Mouse (Mus musculus) CH12.LX (cell line): ENCODE results near the gene Tas2r104. TPM values are rescaled to one million over a fixed set of nuclear protein-coding genes. Genes with fewer than 3 reads are reported as not detected.

ENCODE experiments used
- DNase-seq: peaks from one replicate; pipeline ENCODE4 v3.0.0-alpha.2; 2013; ENCODE audit errors: extremely low read depth
- H3K27ac ChIP-seq: 2 replicates; pipeline ENCODE4 v1.5.1; 2012; ENCODE audit warnings: low read depth, mild to moderate bottlenecking, control low read depth, moderate library complexity; ENCODE audit not compliant: insufficient read depth
- H3K27me3 ChIP-seq: replicated peaks from 2 replicates; pipeline ENCODE3; 2012; ENCODE audit warnings: inconsistent platforms
- H3K36me3 ChIP-seq, 2 experiments: replicated peaks in 1 of 2; 2 replicates each; pipeline versions ENCODE3 to v1.6.1; 2012; ENCODE audit warnings: inconsistent platforms in 1 of 2, low read length in 1 of 2, mild to moderate bottlenecking in 1 of 2, mixed read lengths in 1 of 2, moderate library complexity in 1 of 2; ENCODE audit not compliant: control insufficient read depth in 1 of 2, insufficient read depth in 1 of 2
- H3K4me1 ChIP-seq, 2 experiments: 2 replicates each; pipeline ENCODE4 v1.6.1; 2012; ENCODE audit warnings: inconsistent platforms in 1 of 2, moderate library complexity in 1 of 2; ENCODE audit not compliant: insufficient read depth in 2 of 2, control insufficient read depth in 1 of 2
- H3K4me2 ChIP-seq: 2 replicates; pipeline ENCODE4 v1.6.1; 2012; ENCODE audit warnings: low read depth, mild to moderate bottlenecking, control low read depth; ENCODE audit not compliant: poor library complexity, insufficient read depth, severe bottlenecking
- H3K4me3 ChIP-seq, 3 experiments: fragments of 150-350 bp in 1 of 3; sonication (generic) in 1 of 3; replicated peaks in 1 of 3; 2 replicates each; pipeline versions ENCODE3 to v1.5.1; 2011 to 2012; ENCODE audit warnings: low read depth in 2 of 3, low read length in 2 of 3, mild to moderate bottlenecking in 2 of 3, moderate library complexity in 2 of 3, control low read depth in 1 of 3, improper control_type of control experiment in 1 of 3, inconsistent platforms in 1 of 3, mixed read lengths in 1 of 3; ENCODE audit not compliant: poor library complexity in 1 of 3
- H3K79me2 ChIP-seq: replicated peaks from 2 replicates; pipeline ENCODE4 v1.6.1; 2012; ENCODE audit warnings: mild to moderate bottlenecking, moderate library complexity; ENCODE audit not compliant: control insufficient read depth, poor library complexity, insufficient read depth, severe bottlenecking; ENCODE audit errors: extremely low read depth
- H3K9ac ChIP-seq: 2 replicates; pipeline ENCODE4 v1.6.1; 2012; ENCODE audit warnings: low read depth, mild to moderate bottlenecking, control low read depth, moderate library complexity; ENCODE audit not compliant: insufficient read depth
- H3K9me3 ChIP-seq: replicated peaks from 2 replicates; pipeline ENCODE3; 2012; ENCODE audit warnings: low read length, inconsistent platforms, mixed read lengths
- BHLHE40 ChIP-seq: IDR thresholded peaks from 2 replicates; pipeline ENCODE4 v1.6.1; 2011; ENCODE audit warnings: mild to moderate bottlenecking, low read depth, low read length, improper control_type of control experiment
- CHD1 ChIP-seq: IDR thresholded peaks from 2 replicates; pipeline ENCODE4 v1.6.1; 2012; ENCODE audit warnings: low read depth, low read length, improper control_type of control experiment, inconsistent platforms
- CTCF ChIP-seq, 2 experiments: IDR thresholded peaks in 1 of 2; conservative IDR thresholded peaks in 1 of 2; 2 replicates each; pipeline ENCODE4 v1.5.1; 2011 to 2012; ENCODE audit warnings: low read depth in 2 of 2, low read length in 2 of 2, improper control_type of control experiment in 1 of 2, inconsistent platforms in 1 of 2, mild to moderate bottlenecking in 1 of 2, moderate library complexity in 1 of 2
- GABPA ChIP-seq: IDR thresholded peaks from 2 replicates; pipeline ENCODE4 v1.6.1; 2012; ENCODE audit warnings: low read depth, low read length, improper control_type of control experiment, inconsistent platforms; ENCODE audit not compliant: insufficient replicate concordance
- IRF4 ChIP-seq: IDR thresholded peaks from 2 replicates; pipeline ENCODE4 v1.6.1; 2014; ENCODE audit warnings: low read depth, mild to moderate bottlenecking, inconsistent platforms, low read length, improper control_type of control experiment
- JUN ChIP-seq: IDR thresholded peaks from 2 replicates; pipeline ENCODE4 v1.6.1; 2011; ENCODE audit warnings: low read depth, mild to moderate bottlenecking, low read length, improper control_type of control experiment, moderate library complexity; ENCODE audit not compliant: insufficient read depth
- MYC ChIP-seq: IDR thresholded peaks from 2 replicates; pipeline ENCODE4 v1.6.1; 2011; ENCODE audit warnings: low read depth, mild to moderate bottlenecking, improper control_type of control experiment, low read length
- NELFE ChIP-seq: IDR thresholded peaks from 2 replicates; pipeline ENCODE4 v1.6.1; 2011; ENCODE audit warnings: low read depth, low read length, improper control_type of control experiment
- PAX5 ChIP-seq: IDR thresholded peaks from 2 replicates; pipeline ENCODE4 v1.6.1; 2012; ENCODE audit warnings: low read length, inconsistent platforms, mixed read lengths
- POLR2AphosphoS2 ChIP-seq: IDR thresholded peaks from 2 replicates; pipeline ENCODE4 v1.6.1; 2011; ENCODE audit warnings: low read depth, low read length, improper control_type of control experiment
- RAD21 ChIP-seq: IDR thresholded peaks from 2 replicates; pipeline ENCODE4 v1.6.1; 2011; ENCODE audit warnings: low read depth, mild to moderate bottlenecking, low read length, improper control_type of control experiment, moderate library complexity
- SMC3 ChIP-seq: IDR thresholded peaks from 2 replicates; pipeline ENCODE4 v1.6.1; 2011; ENCODE audit warnings: low read depth, low read length, improper control_type of control experiment
- TBP ChIP-seq: conservative IDR thresholded peaks from 2 replicates; pipeline ENCODE4 v1.6.1; 2011; ENCODE audit warnings: low read depth, low read length, improper control_type of control experiment
- USF2 ChIP-seq: conservative IDR thresholded peaks from 2 replicates; pipeline ENCODE4 v1.6.1; 2011; ENCODE audit warnings: low read depth, low read length, improper control_type of control experiment
- dilution Hi-C: fragments of 300-500 bp; cut with MboI; formaldehyde crosslinking; loops from 2 replicates; pipeline ENCODE4 v1.14.3; 2020; ENCODE audit warnings: low sequenced_read_pairs; ENCODE audit not compliant: extremely low pct_unique_long_range_greater_than_20kb, extremely low pct_ligation_motif_present
- in situ Hi-C: fragments of 300-500 bp; cut with MboI; formaldehyde crosslinking; loops from 3 replicates; pipeline ENCODE4 v1.14.3; 2019; ENCODE audit warnings: low sequenced_read_pairs, low pct_ligation_motif_present, low pct_unique_long_range_greater_than_20kb, mixed read lengths
- polyA plus RNA-seq: library from polyadenylated mRNA; unstranded; fragments of >175 nt; gene quantifications from 2 replicates; pipeline ENCODE4 v1.2.1, GENCODE M21; 2012; ENCODE audit warnings: low read depth; ENCODE audit not compliant: insufficient read length
- total RNA-seq, 2 experiments: library from RNA; depleted of rRNA; stranded (reverse); fragments of 300-350 nt in 1 of 2; fragments of >200 nt in 1 of 2; gene quantifications; 2 replicates each; pipeline ENCODE4 v1.2.3; 2012 to 2014

The Tas2r104 gene
- total and polyA plus RNA-seq, 3 experiments: not detected

DNA sequence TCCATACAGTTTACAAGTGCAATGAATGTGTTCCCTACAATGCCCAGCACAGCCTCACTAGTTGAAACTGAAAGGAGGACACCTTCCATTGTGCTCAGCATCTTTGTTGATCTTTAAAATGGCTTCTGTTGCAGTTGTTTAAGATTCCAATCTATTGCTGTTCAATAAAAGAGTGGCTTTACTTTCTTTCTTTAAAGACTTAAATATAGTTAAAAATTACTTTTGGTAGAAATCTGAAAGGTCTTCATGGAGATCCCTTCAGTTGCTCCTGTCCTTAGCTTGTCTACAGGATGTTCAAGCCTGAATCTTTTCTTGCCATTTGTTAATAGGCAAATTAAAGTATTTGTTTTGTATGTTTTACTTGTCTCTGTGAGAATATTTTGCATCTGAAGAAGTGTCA lies 4.4 kb upstream of the Tas2r104 start, which contains the start of gene Tas2r114:
Gene Tas2r114 (minus strand): TSS at position 101 of the 400 bp plus-strand sequence.
- H3K36me3 ChIP-seq: no peaks in the 10 kb centered on the region
- no peaks in the 10 kb centered on the region for H3K4me1 ChIP-seq
- no peak within 1 kb of the TSS for H3K27ac ChIP-seq
- in situ Hi-C loops: no loop called here
- dilution Hi-C loops: no loop called here
- no peak within 1 kb of the TSS for H3K4me3 ChIP-seq
- no peak within 1 kb of the TSS for H3K4me2 ChIP-seq
- H3K27me3 ChIP-seq: no peaks in the 10 kb centered on the region
- peaks cover 16% of the 10 kb centered on the region for H3K9me3 ChIP-seq
- H3K9ac ChIP-seq: no peak within 1 kb of the TSS
- TF ChIP-seq JUN: no peak
- TF ChIP-seq SMC3: no peak
- TF ChIP-seq USF2: no peak
- no peak for TF ChIP-seq PAX5
- no peak for TF ChIP-seq NELFE
- TF ChIP-seq MYC: no peak
- no peaks in the 10 kb centered on the region for H3K79me2 ChIP-seq
- no peak for DNase-seq

DNA sequence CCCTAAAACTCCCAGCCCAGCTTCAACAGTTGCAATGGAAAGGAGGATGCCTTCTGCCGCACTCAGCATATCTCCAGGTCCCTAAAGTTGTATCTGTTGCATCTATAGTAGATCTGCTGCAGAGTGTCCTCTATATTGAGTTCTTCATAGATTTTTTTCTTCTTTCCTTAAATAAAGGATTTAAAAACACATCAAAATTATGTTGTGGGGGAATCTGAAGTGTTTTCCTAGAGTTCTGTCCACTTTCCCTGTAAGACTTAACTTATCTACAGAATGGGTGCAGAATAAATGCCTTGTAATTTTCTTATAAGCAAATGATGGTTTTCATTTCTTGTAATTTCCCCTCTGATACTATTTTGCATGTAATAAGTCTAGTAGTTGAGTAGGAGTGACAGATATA lies 1.9 kb upstream of the Tas2r104 start, which contains the start of gene Tas2r105:
Gene Tas2r105 (minus strand): TSS at position 101 of the 400 bp plus-strand sequence.
- TF ChIP-seq CTCF (conservative IDR thresholded peaks at IDR 0.05 in 1 of 2, IDR thresholded peaks at IDR 0.05 in 1 of 2; ENCODE audit: low read depth in 2 of 2, low read length in 2 of 2) (no peak), CHD1 (no peak), BHLHE40 (no peak), NELFE (no peak), RAD21 (no peak), USF2 (no peak)
- Histone ChIP-seq H3K27me3 (no peaks in the 10 kb centered on the region), H3K36me3 (no peaks in the 10 kb centered on the region), H3K79me2 (no peaks in the 10 kb centered on the region), H3K27ac (no peak within 1 kb of the TSS), H3K4me3 (no peak within 1 kb of the TSS), H3K9ac (no peak within 1 kb of the TSS), H3K4me1 (no peaks in the 10 kb centered on the region), H3K4me2 (no peak within 1 kb of the TSS), H3K9me3 (peaks cover 20% of the 10 kb centered on the region)
- in situ Hi-C loops (no loop called here), dilution Hi-C loops (no loop called here)
- no peak for DNase-seq

DNA sequence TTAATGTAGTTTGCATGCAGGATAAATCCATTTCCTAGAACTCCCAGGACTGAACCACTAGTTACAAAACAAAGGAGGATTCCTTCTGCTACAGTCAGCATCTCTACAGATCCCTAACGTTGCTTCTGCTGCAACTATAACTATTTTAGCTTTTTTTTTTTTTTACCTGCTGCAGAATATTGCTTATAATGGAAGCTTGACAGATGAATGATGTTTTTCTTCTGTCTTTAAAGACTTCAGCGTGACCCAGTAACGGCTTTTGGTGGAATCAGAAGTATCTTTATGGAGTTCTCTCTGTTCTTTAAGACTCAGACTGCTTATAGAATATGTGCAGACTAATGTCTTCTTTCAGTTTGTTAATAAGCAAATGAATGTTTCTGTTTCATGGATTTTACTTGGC lies 6.8 kb downstream of the Tas2r104 start, which contains the start of gene Tas2r106:
Gene Tas2r106 (minus strand): TSS at position 101 of the 400 bp plus-strand sequence.
- no peak within 1 kb of the TSS for H3K9ac ChIP-seq
- H3K36me3 ChIP-seq: no peaks in the 10 kb centered on the region

More for the DNA sequence above, 6.8 kb downstream of the Tas2r104 start, which contains the start of gene Tas2r106:
- Histone ChIP-seq H3K27me3 (no peaks in the 10 kb centered on the region), H3K4me3 (no peak within 1 kb of the TSS), H3K27ac (no peak within 1 kb of the TSS), H3K4me2 (no peak within 1 kb of the TSS), H3K4me1 (no peaks in the 10 kb centered on the region), H3K9me3 (peaks cover 17% of the 10 kb centered on the region), H3K79me2 (no peaks in the 10 kb centered on the region)
- no peak for DNase-seq
- in situ Hi-C loops: no loop called here
- dilution Hi-C loops: no loop called here
- TF ChIP-seq TBP (no peak), POLR2AphosphoS2 (no peak), BHLHE40 (no peak), GABPA (no peak), CHD1 (no peak), IRF4 (no peak)
